Mouse (Mus musculus) kidney, postnatal 0 days (tissue): Measurements from ENCODE around the gene Plekhg2. TPM values are rescaled to one million over a fixed set of nuclear protein-coding genes. Genes with fewer than 3 reads are reported as not detected.
A peak's percentile ranks its signal among the peaks of the same experiment; 100 is the strongest.
"Not testable (repeated sequence)": the region's sequence is repeated elsewhere in the genome, so short reads cannot be mapped to it uniquely, and the experiment has no call there.

ENCODE experiments used
- ATAC-seq: fragments of 200-750 bp; cut with Nextera tagmentation; replicated peaks from 2 replicates; pipeline ENCODE4 v1.8.0; 2017; ENCODE audit warnings: low read depth, moderate number of reproducible peaks, moderate TSS enrichment, moderate library complexity; ENCODE audit not compliant: low FRiP score
- DNase-seq: peaks from one replicate; pipeline ENCODE4 v3.0.0-alpha.2; 2016; ENCODE audit warnings: low spot score
- H3K27ac ChIP-seq: fragments of 300-500 bp; sonication (generic); 2 replicates; pipeline ENCODE4 v1.5.1; 2014; ENCODE audit warnings: mild to moderate bottlenecking
- H3K27me3 ChIP-seq: fragments of 300-500 bp; sonication (generic); 2 replicates; pipeline ENCODE4 v1.6.1; 2014; ENCODE audit warnings: low read length, mixed read lengths; ENCODE audit not compliant: insufficient read depth
- H3K36me3 ChIP-seq: fragments of 300-500 bp; sonication (generic); 2 replicates; pipeline ENCODE4 v1.6.1; 2014; ENCODE audit warnings: low read length, mixed read lengths; ENCODE audit not compliant: insufficient read depth
- H3K4me1 ChIP-seq: fragments of 300-500 bp; sonication (generic); replicated peaks from 2 replicates; pipeline ENCODE4 v1.6.1; 2014; ENCODE audit warnings: antibody characterized with exemption, low read length, mixed read lengths; ENCODE audit not compliant: insufficient read depth
- H3K4me2 ChIP-seq: fragments of 300-500 bp; sonication (generic); 2 replicates; pipeline ENCODE4 v1.6.1; 2014; ENCODE audit warnings: mild to moderate bottlenecking, low read length, moderate library complexity, mixed read lengths
- H3K4me3 ChIP-seq: fragments of 300-500 bp; sonication (generic); replicated peaks from 2 replicates; pipeline ENCODE4 v1.5.1; 2014; ENCODE audit warnings: low read depth, low read length
- H3K9ac ChIP-seq: fragments of 300-500 bp; sonication (generic); 2 replicates; pipeline ENCODE4 v1.6.1; 2014; ENCODE audit warnings: low read depth, low read length
- H3K9me3 ChIP-seq: fragments of 300-500 bp; sonication (generic); replicated peaks from 2 replicates; pipeline ENCODE4 v1.6.1; 2016; ENCODE audit warnings: low read length, inconsistent platforms, mixed read lengths
- CTCF ChIP-seq: IDR thresholded peaks from 2 replicates; pipeline ENCODE4 v1.5.1; 2016; ENCODE audit warnings: antibody characterized with exemption, low read depth, mild to moderate bottlenecking, moderate library complexity
- WGBS: fragments of 180-500 bp; shearing (Covaris S2); extraction: QIAGEN DNeasy Blood & Tissue Kit; methylation state at CpG from one replicate; pipeline ENCODE4 v1.1.7; 2014; 5-methylcytosine and 5-hydroxymethylcytosine counted together
- polyA plus RNA-seq: library from polyadenylated mRNA; unstranded; fragments of >200 nt; fragmentation: Nextera tagmentation; extraction: Ambion mirVana; gene quantifications from 2 replicates; pipeline ENCODE4 v1.2.1, GENCODE M21; 2015

Gene Plekhg2
- polyA plus RNA-seq, 1 experiment from 2014 or later = 29.9 TPM

DNA sequence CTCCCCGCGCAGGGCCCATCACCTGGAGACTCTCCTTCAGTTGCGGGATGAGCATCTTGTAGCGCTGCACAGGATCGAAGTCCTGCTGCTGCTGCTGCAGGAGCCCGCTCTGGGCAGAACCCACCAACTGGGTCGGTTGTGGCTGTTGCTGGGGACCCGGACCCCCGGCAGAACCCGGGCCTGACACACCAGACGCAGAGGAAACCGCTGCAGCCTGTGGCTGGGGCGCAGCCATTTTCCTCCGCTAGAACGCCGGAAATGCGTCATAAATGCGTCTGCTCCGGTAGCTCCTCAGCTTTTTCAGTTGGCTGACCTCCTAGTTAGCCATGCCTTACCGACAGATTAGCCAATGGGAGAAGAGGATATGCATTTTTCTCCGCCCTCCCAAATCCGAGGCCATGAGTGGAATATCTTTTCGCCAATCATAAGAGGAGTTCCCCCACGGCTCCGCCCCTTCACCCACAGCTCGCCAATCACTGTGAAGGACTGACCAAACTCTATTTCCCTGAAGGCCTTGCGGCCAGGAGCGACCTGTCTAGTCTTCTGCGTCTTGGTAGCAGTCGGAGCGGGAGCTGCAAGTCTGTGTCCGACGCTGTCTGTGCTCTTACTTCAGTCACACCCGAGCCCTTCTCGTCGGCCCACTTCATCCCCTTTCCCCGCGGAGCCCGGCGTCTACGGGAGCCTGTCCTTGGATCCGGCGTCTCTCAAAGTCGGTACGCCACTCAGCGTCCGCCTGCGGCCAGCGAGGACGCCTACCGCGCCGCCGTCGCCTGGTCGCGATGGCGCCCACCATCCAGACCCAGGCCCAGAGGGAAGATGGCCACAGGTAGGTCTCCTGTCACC lies 20.3 kb upstream of the Plekhg2 start, which contains the start of the genes Med29 and Paf1:
Med29 (minus strand) TSS at position 280 of the 843 bp plus-strand sequence.
Paf1 (plus strand) TSS at position 523 of the 843 bp plus-strand sequence.
- no peak for TF ChIP-seq CTCF
- Histone ChIP-seq H3K9ac (peak within 1 kb of the TSS; percentile 90), H3K4me3 (peak within 1 kb of the TSS; percentile 82), H3K4me2 (peak within 1 kb of the TSS; percentile 95), H3K9me3 (no peaks in the 10 kb centered on the region), H3K4me1 (0 out of 2 replicates have a peak, but pooled peaks cover 6% of the 10 kb centered on the region), H3K36me3 (peaks cover 32% of the 10 kb centered on the region; the same call in 1 of the 2 replicates), H3K27me3 (no peaks in the 10 kb centered on the region), H3K27ac (peak within 1 kb of the TSS; percentile 76)
- DNase-seq (peak; percentile 100), ATAC-seq (peak; percentile 97)
- WGBS = under 1% methylated on average over 58 of the region's 58 CpGs

DNA sequence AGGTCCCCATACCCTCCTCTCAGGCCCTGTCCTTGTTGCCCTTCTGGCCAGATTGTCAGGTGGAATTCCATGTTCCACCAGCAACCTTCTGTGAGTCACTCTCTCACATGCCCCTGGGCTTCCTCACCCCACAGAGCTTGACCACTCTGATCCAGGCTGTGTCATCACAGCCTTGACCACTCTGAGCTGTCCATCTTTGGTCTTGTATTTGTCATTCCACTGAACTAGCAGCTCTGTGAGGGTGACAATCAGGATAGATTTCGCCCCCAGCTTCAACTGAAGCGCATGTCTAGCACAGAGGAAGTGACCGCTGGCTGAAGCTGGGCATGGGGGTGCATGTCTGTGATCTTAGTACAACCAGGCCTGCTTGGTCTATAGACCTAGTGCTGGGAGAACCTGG lies 17.9 kb upstream of the Plekhg2 start:
- WGBS = 96% methylated on average over 3 of the region's 3 CpGs
- H3K36me3 ChIP-seq = peaks cover 22% of the 10 kb centered on the region; the same call in 1 of the 2 replicates
- no peak overlapping the region for H3K4me3 ChIP-seq
- no peak overlapping the region for H3K9ac ChIP-seq
- 0 out of 2 replicates have a peak, but pooled peaks cover 6% of the 10 kb centered on the region for H3K4me1 ChIP-seq
- ATAC-seq (no peak), DNase-seq (no peak)
- H3K4me2 ChIP-seq = no peak overlapping the region
- no peak overlapping the region for H3K27ac ChIP-seq
- no peak for TF ChIP-seq CTCF
- no peaks in the 10 kb centered on the region for H3K9me3 ChIP-seq
- no peaks in the 10 kb centered on the region for H3K27me3 ChIP-seq

- not testable (repeated sequence) for H3K4me3 ChIP-seq, H3K27me3 ChIP-seq, H3K27ac ChIP-seq, H3K9ac ChIP-seq, H3K9me3 ChIP-seq, H3K4me2 ChIP-seq, DNase-seq, ATAC-seq
- H3K4me1 ChIP-seq = peaks cover 18% of the 10 kb centered on the region
- WGBS = 85% methylated on average over 7 of the region's 7 CpGs
- peaks cover 19% of the 10 kb centered on the region; the same call in 1 of the 2 replicates for H3K36me3 ChIP-seq
Measured at GRCm38 (mm10) chr7:28387384-28387783, 15.0 kb upstream of the Plekhg2 start.

DNA sequence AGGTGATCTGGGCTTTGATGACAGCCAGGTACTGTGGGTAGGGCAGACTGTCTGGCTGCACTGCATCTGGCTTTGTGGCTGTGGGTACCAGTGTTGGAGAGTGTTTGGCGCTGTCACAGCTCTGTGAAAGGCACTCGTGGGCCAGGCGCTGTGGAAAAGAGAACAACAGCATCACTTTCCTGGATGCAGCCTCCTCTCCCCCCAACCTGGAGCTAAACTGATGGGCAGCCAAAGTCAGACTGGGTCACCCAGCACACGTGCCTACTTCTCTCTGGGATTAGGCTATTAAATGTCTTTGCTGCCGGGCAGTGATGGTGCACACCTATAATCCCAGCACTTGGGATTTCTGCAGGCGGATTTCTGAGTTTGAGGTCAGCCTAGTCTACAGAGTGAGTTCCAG lies 14.5 kb upstream of the Plekhg2 start:
- 74% methylated on average over 6 of the region's 6 CpGs for WGBS
- peaks cover 19% of the 10 kb centered on the region; the same call in 1 of the 2 replicates for H3K36me3 ChIP-seq

DNA sequence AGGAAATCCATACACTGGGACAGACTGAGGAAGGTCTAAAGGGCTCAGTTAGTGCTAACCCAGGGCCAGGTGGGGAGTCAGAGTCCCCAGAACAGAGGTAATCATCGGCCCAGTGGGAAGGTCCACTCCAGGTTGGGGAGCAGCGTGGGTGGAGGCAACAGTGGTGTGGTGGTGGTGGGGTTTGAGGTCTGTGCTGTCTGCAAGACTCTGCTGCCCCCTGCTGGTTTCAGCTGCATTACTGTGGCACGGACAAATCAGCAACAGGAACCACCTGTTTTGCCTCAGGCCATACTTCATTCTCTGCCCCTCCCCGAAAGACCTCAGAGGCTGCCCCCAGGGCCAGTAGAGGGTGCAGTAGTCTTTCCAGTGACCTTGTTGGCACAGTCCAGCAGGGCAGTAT lies 14.1 kb upstream of the Plekhg2 start:
- TF ChIP-seq CTCF = peak; percentile 92
- Histone ChIP-seq H3K27ac (0 out of 2 replicates have a peak overlapping the region, but pooled peaks have one; percentile 10), H3K27me3 (no peaks in the 10 kb centered on the region), H3K4me1 (peaks cover 18% of the 10 kb centered on the region), H3K4me2 (no peak overlapping the region), H3K4me3 (no peak overlapping the region), H3K36me3 (peaks cover 19% of the 10 kb centered on the region; the same call in 1 of the 2 replicates), H3K9me3 (no peaks in the 10 kb centered on the region), H3K9ac (no peak overlapping the region)
- 3% methylated on average over 4 of the region's 4 CpGs for WGBS
- DNase-seq = peak; percentile 94
- ATAC-seq = peak; percentile 38

More for the DNA sequence above, 14.5 kb upstream of the Plekhg2 start:
- H3K9ac ChIP-seq, H3K27me3 ChIP-seq, H3K27ac ChIP-seq, H3K4me2 ChIP-seq, DNase-seq, H3K4me3 ChIP-seq, H3K9me3 ChIP-seq: not testable (repeated sequence)
- peak; percentile 4; the same call in 1 of the 2 replicates for ATAC-seq
- H3K4me1 ChIP-seq = peaks cover 19% of the 10 kb centered on the region

DNA sequence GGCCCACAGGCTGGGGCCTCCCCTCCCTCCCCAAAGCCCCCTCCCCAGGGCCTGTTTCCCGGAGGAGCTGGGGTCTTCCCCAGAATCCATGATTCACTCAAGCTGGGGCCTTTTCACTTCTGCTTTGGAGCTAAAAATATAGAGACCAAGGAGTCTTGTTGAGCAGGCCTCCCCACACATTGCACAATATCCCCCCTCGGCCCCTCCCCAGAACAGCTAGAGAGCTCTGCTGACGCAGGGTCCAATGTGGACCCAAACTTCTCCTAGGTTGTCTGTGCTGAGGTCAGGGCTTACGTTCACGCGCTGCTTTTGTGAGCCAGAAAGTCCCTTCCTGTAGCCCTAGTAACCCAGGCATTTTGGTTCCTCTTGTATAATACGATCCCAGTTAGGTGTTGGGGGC lies 13.6 kb upstream of the Plekhg2 start:
- H3K9ac ChIP-seq = no peak overlapping the region
- no peaks in the 10 kb centered on the region for H3K9me3 ChIP-seq
- 79% methylated on average over 7 of the region's 7 CpGs for WGBS
- H3K4me3 ChIP-seq = no peak overlapping the region
- H3K27ac ChIP-seq = 0 out of 2 replicates have a peak overlapping the region, but pooled peaks have one; percentile 10
- no peak for ATAC-seq
- TF ChIP-seq CTCF = no peak
- peaks cover 21% of the 10 kb centered on the region for H3K4me1 ChIP-seq
- DNase-seq = no peak
- no peaks in the 10 kb centered on the region for H3K27me3 ChIP-seq
- H3K4me2 ChIP-seq = no peak overlapping the region
- H3K36me3 ChIP-seq = peaks cover 19% of the 10 kb centered on the region; the same call in 1 of the 2 replicates
